Mouse (Mus musculus) layer of hippocampus, adult 9-10 months (tissue): ENCODE results near the gene Smim4.

Experiments used
- DNase-seq: peaks from one replicate; pipeline ENCODE4 v3.0.0; 2022; ENCODE audit warnings: low spot score

The Smim4 gene

DNA sequence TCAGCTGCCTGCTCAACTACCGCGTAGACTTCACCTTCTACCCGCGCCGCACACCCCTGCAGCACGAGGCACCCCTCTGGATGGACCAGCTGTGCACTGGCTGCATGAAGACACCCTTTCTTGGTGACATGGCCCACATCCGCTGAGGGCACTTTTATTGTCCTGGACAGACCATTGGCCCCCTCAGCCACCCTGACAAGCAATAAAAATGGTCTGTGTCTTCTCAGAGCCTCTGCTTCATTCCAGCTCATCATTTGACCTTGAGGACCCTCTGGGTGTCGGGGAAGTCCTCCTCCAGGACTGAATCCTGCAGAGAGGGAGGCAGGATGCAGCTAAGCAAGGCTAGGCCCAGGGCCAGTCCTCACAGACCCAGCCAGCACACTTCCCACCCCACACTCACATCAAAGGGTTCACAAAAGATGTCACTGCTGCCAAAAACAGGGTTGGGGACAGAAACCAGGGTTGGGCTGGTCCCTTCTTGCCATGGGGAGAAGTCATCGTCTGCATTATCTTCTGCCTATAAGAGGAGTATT is 10.2 kb upstream of the Smim4 start:
- no peak for DNase-seq

- no peak for DNase-seq
Measured at GRCm38 (mm10) chr14:31138219-31138896, 9.6 kb upstream of the Smim4 start.

DNA sequence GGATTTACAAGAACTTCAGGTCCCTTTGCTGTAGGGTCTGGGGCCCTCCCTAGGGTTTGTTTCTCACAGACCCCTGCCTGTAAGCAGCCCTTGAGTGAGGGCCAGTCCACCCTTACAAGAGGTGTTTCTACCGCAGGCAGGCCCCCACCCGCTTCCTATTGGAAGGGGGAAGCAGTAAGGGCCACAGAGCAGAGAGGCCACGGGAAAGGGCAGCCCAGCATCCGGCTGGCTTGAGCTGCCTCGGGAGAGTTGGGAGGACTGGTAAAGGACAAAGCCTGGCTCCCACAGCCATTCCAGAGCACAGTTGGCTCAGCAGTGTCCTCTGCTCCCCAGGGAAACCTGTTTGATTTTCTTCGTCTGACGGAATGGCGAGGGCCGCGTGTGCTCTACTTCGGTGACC is 9.0 kb upstream of the Smim4 start:
- DNase-seq: no peak

GRCm38 (mm10) chr14:31137281-31137595 is 8.5 kb upstream of the Smim4 start:
- no peak for DNase-seq

- DNase-seq: no peak
Measured at GRCm38 (mm10) chr14:31136411-31137280, 7.9 kb upstream of the Smim4 start.

- DNase-seq: no peak
Measured at GRCm38 (mm10) chr14:31135495-31136410, 7.0 kb upstream of the Smim4 start.

DNA sequence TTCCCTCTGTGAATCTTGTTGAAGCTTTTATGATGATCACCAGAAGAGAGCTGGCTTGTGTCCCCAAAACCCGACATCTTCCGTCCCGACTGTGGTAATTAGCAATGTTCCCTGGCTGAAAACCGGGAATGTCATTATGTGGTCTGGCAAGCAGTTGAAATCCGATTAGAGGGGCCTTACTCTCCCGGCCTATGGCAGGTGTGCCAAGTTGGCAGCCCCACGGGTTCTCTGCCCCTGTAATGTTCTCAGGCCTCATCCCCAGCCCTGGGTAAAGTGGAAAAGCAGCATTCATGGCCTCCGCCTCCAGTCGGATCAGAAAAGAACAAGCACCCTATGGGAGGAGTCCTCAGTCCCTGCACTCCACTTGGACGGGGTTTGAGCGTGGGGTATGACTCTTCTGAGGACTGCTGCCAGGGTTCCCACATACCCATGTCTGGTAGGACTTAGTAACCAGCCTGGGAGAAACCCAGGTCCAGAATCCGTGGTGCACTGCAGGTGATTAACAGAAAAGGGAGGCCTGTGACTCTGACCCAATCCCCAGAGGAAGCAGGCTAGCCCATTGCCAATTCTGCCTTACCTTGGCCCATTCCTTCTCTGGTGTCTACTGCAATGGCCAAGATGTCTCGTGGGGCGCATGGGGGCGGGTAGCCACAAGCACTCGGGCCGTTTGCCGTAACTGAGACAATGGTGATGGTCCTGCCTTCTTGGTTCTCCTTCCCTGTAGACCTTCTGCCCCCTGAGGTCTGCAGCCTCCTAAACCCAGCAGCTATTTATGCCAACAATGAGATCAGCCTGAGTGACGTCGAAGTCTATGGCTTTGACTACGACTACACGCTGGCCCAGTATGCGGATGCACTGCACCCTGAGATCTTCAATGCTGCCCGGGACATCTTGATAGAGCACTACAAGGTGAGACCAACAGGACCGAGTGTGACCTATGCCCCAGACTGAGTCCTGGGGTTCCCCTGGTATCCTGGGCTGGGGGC is 5.6 kb upstream of the Smim4 start:
- no peak for DNase-seq

DNA sequence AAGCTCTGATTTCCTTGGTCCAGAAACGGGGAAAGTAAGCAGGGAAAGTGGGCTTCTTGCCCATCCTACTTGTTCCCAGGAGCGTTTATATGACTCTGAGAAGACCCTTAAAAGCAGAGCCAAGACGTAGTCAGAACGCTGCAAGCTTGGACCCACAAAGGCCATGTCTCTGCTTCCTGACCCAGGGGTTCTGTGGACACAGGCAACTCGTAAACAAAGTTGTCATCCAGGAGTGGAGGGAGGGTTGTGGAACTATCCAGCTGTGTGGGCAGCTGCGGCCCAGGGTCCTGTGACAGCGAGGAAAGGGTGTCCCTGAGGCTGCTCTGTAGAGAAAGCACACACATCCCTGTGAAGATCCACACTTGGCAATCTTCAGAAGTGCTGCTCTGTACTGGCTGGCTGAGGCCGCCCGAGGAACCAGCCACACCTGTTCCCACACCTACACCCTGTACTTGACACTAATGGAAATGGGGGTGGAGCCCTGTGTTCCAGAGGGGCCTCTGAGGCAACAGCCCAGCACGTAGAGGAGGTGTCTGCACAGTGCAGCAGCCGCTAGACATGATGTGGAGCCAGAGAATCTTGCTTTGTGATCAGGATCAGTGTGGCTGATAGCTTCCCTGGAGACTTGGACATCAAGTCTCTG is 4.4 kb upstream of the Smim4 start:
- no peak for DNase-seq

DNA sequence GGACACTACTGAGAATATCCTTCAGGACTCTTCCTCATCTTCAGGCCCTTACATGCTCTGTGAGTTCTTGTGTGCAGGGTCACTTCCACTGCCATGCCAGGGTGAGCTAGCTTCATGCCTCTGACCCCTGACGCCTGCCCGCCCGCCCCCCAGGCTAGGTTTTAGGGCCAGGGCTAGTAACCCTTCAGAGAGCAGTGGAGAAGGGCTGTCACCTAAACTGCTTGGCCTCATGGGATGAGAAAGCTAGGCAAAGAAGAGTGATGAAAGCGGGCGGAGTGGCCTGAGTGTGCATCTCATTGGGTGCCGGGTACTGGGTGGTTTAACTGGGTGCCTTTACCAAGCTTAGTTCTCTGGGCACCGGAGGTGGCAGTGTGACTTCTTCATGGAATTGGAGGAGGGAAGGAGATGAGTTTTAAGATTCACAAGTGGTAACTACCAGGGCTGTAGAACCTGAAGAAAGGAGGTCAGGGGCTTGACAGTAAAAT is 3.8 kb upstream of the Smim4 start:
- no peak for DNase-seq

DNA sequence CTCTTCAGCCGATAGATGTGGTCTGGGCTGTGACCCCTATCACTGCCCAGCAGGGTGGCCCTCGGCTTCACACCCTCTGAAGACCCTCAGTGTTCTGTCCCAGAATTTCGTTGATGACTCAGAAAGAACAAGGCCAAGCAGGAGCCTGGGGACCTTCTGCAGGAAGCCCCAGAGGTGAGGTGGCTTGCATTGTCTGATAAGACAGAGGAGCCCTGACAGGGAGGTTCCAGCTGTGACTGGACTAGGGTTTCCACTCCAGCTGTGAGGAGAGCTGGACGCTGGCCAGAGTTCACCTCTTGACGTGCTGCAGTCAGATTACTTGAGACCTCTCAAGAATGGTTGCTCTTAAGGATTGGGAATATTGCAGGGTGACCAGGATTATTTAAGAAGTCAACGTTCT is 3.3 kb upstream of the Smim4 start:
- no peak for DNase-seq

DNA sequence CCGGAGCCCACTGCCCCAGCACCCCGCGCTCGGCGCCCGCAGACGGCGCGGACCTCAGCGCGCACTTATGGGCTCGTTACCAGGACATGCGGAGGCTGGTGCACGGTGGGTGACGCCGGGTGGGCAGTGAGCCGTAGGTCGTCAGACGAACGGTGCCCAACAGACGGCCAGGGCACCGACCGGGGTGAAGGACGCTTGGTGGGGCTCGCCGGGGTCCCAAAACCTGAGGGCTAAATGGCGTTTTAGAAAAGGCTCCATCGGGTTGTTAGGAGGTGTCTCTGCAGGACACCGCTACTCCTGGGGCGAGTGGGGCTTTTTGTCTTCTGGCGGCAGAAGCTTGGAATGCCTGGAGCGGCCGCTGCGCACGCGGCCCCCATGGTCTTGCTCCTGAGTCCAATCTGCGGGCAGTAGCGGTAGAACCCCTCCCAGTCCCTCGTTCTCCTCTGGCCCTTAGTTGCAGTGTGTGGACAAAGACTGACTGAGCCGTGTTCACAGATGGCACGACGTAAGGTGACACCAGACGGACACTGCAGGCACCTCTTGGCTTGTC is 2.6 kb upstream of the Smim4 start:
- DNase-seq: no peak

- no peak for DNase-seq
Measured at GRCm38 (mm10) chr14:31130236-31131220, 1.8 kb upstream of the Smim4 start, which contains the start of gene Nt5dc2. Gene Nt5dc2, plus strand, starts transcription at chr14:31131053.

GRCm38 (mm10) chr14:31129326-31130235 is 825 bp upstream of the Smim4 start:
- DNase-seq: no peak

- DNase-seq: no peak
Measured at GRCm38 (mm10) chr14:31128101-31128825, 493 bp downstream of the Smim4 start.

GRCm38 (mm10) chr14:31126826-31127225 is 1.9 kb downstream of the Smim4 start:
- DNase-seq: no peak

GRCm38 (mm10) chr14:31125106-31126075 is 3.4 kb downstream of the Smim4 start:
- no peak for DNase-seq
